Mouse (Mus musculus) adipose tissue, adult 10 weeks (tissue): Measurements from ENCODE around the gene Ccdc83. TPM values are rescaled to one million over a fixed set of nuclear protein-coding genes. Genes with fewer than 3 reads are reported as not detected.

Experiments
- polyA plus RNA-seq: library from polyadenylated mRNA; stranded (reverse); fragments of 350-450 nt; fragmentation: Illumina TruSeq; extraction: RNeasy Lipid Tissue Mini Kit (QIAGEN cat#74804); gene quantifications from one replicate; pipeline ENCODE4 v1.2.3, GENCODE M21; 2014; ENCODE audit warnings: low read depth, low replicate concordance

The Ccdc83 gene
- 2.9 TPM for polyA plus RNA-seq

DNA sequence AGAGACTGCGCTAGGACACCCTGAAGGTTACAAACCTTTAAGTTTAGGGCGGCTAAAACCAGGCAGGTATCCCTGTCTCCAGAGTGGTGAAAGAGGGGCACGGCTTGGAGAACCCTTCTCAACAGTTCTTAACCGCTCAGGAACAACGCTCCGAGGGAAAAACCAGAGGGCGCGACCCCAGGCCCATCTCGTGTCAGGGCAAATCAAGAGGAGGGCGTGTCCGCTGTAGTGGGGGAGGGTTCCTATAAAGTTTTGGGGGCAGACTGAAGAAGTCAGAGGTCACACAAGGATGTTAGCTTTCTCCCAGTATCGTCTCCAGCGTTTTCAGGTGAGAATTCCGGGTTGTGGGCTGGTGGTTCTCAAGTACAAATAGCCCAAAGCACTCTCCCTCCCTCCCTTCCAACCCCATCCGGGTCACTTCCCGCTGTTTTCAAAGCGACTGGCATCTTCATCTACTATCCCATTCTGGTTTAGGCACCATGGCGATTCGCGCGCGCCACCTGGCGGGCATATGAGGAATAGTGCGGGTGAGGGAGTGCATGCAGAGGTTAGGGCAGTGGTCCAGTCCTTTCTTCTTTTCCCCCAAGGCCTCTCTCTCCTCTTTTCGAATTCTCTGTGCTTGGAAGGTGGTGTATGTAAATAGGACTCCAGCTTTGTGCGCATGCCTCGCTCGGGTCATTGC lies at the start of gene Ccdc83:
Gene Ccdc83, minus strand, starts transcription at position 489 of the 682 bp plus-strand sequence.

DNA sequence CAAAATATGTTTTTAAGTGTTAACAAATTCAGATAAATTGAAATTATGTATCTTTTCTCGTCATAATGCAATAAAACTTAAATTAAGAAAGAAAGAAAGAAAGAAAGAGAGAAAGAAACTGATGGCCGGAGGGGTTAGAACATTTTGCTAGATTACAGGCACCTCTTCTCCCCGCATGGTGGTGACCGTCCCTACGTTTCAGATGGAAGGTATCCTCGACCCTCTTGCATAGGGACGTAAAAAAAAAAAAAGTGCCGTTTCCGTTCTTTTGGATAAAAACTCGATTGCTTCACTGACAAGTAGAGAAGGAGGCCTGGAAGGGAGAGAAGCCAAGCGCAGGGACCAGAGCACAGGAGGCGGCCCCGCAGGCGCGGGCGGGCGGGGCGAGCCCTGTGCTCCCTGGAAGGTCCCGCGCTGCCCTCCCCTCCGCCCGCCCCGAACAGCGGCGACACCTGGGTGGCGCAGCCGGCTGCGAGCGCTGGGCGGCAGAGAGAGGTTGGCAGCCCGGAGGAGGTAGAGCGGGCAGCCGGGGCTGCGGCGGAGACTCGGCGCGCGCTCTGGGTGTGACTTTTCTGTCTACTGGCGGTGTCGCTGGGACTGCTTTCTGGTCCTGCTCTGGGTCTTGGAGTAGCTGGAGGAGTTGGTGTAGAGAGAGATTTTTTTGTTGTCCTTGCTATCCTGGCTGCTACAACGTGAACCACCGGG lies 36.5 kb upstream of the Ccdc83 start, which contains the start of gene Sytl2:
Gene Sytl2, plus strand, starts transcription at position 311 of the 705 bp plus-strand sequence.

Other genes starting within 250 kb of the Ccdc83 start
- gene Picalm, start 135.6 kb downstream of the Ccdc83 start, polyA plus RNA-seq: 124 TPM
- 7.8 TPM for gene Sytl2, start 36.5 kb upstream of the Ccdc83 start, polyA plus RNA-seq
- gene Ccdc89, start 160.8 kb upstream of the Ccdc83 start, polyA plus RNA-seq: 4.1 TPM
- 59.1 TPM for gene Crebzf, start 177.0 kb upstream of the Ccdc83 start, polyA plus RNA-seq
- 55.7 TPM for gene Tmem126a, start 191.5 kb upstream of the Ccdc83 start, polyA plus RNA-seq
- gene Tmem126b, start 210.2 kb upstream of the Ccdc83 start, polyA plus RNA-seq: 21.0 TPM
- 4.0 TPM for gene Dlg2, start 210.9 kb upstream of the Ccdc83 start, polyA plus RNA-seq